Mouse (Mus musculus): ENCODE data around the gene Rps6kc1.

The Rps6kc1 gene

DNA sequence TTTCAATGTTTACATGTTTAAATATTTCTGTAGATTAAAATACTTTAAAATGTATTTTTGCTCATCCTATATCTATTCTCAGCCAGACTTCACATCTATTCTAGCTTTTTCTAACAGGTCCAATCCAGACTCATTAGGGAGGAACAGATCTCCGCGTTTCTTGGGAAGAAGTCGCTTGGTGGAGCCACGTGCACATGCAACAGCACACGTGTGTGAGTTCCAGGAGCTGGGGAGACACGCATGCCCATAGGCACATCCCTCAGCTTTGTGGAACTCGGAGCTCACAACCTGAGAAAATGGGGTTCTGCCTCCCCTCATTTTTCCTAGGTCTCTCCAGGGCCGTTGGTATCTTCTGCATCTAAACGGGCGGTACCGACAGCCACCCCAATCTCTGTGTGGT is 243.7 kb downstream of the Rps6kc1 start:
- no peak for DNase-seq (ENCODE audit: low read depth, low spot score)

DNA sequence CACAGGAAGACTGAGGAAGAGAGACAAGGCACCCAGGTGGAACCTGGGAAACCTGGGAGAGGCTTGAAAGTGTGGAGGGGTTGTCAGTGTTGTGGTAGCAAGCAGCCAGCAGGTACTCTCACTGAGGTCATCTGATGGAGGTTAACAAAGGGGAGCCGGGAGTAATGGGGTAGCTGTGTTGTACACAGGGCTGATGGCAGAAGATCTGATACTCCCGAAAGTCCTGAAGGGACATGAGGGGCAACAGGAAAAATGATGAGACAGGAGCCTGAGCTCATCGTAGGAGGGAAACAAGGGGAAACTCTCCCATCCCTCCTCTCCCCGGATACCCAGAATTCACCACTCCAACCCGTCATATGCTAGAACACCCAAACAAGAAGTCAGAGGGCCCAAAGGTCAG is 244.2 kb downstream of the Rps6kc1 start:
- DNase-seq (ENCODE audit: low read depth, low spot score) = no peak

- DNase-seq (ENCODE audit: low read depth, low spot score) = no peak
Observed at GRCm38 (mm10) chr1:190665490-190665875, 246.1 kb downstream of the Rps6kc1 start.

GRCm38 (mm10) chr1:190664767-190665489 is 246.6 kb downstream of the Rps6kc1 start:
- DNase-seq (ENCODE audit: low read depth, low spot score) = no peak

DNA sequence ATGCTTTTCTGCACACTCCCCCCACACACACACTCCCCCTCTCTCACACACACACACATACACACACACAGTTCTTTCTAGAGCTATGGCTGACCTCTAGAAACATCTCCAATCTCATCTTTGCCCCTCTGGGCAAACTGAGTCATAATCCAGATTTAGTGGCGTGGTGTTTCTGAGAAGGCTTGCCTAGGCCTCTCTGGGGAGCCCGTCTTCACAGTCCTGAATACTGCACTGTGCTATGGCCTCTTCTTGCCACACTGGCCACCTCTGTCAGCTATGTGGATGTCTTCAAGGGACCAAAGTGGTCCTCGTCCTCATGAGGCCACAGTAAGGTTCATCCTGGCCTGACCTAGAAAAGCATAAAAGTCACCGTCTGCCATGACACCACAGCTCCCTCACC is 247.6 kb downstream of the Rps6kc1 start:
- DNase-seq (ENCODE audit: low read depth, low spot score) = no peak

DNA sequence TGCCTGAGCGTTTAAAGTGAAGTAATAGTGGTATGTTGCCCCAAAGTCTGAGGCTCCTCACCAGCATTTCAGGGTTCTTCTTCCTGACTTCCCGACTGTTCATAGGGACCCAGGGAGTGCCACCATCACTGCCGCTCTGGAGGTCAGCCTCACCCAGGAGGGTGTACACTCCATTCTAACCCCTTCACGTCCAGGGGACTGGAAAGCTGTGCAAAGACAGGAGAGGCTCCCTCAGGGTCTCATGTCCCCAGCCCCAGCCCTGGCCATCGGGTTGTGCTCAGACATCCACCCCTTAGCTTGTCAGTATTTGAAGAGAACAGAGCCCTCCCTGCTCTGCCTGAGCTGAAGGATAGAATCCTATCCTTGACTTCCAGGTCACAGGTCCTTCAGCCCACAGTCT is 248.8 kb downstream of the Rps6kc1 start:
- DNase-seq (ENCODE audit: low read depth, low spot score) = no peak

DNA sequence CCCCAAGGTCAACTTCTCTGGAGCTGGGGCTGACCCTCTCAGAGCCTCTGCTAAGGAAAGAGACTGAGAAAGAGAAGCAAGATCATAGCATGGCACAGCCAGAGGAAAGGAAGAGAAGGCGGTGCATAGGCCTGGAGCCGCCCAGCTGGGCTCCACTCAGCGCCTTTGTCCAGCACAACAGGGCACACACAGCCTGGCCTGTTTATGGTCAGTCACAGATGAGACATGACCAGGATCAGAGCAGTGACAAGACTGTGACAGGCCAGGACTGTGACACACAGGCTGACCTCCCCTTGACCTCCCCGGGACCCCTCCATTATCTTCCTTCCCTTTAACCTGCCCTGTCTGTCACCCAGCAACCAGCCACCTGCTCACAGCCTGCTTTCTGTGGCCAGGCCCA is 249.8 kb downstream of the Rps6kc1 start:
- no peak for DNase-seq (ENCODE audit: low read depth, low spot score)

DNA sequence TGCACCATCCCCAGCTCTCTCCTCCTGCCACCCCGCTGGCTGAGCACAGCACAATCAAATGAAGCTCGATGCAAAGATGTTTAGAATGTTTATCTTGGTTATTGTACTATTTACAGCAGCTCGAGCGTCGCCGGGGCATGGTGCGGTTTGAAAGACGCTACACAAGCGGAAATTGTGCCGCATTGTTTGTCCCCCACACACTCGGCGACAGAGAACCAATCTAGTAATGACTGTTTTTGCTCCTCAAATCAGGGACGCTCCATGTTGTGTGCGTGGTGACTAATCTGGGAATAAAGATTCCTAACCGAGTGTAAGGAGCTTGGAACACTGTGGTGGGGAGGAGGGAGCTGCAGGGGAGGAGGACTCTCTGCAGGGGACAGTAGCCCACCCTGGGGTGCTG is 250.3 kb downstream of the Rps6kc1 start:
- no peak for DNase-seq (ENCODE audit: low read depth, low spot score)

DNA sequence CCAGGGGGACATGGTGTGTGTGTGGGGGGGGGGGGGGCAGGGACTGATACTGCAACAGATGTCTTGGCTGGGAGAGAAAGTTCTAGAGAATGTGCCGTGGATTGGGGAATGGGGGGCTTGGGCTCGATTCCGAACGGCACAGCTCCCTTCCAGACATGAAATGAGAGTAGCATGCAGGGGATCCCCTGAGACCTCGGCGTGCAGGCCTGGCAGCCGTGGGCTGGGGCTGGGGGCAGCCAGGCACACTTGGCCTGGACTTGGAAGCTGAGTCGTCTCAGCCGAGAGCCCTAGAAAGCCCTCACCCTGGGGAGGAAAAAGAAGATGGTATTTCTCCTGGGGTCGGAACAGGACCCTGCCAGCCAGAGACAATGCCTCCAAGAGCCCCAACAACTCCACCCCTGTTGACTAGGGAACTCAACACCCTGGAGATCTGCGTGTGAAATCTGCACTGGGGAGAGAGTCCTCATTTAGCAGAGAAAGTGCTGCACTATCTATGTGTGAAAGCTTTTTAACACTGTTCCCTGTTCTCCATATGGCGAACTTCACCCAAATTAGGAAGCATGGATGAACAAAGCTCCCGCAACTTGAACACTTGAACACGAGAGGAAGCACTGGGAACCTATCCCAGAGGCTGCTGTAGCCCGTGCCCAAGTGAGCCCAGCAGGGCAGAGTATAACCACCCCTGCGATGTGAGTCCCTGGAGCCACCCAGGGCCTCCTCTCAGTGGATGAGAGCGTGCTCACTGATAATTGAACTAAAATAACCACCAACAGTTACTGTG is 251.7 kb downstream of the Rps6kc1 start:
- DNase-seq (ENCODE audit: low read depth, low spot score) = no peak

DNA sequence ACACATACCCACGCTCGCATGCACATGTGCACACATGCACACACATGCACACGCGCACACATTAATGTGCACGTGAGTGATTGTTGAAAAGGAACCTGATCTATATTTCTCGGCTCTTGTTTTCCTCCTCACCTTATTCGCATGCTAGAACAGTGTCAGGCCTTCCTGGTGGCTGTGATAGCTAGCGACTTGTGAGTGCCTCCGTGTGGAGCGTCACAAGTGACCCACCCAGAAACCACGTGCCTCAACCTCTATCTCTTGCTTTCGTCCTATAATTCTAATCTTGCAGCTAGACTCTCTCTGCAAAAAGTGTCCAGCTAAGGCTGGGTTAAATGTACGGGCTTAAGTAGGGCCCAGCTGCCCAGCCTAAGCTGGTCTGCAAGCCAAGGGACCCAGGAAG is 253.3 kb downstream of the Rps6kc1 start:
- no peak for DNase-seq (ENCODE audit: low read depth, low spot score)

DNA sequence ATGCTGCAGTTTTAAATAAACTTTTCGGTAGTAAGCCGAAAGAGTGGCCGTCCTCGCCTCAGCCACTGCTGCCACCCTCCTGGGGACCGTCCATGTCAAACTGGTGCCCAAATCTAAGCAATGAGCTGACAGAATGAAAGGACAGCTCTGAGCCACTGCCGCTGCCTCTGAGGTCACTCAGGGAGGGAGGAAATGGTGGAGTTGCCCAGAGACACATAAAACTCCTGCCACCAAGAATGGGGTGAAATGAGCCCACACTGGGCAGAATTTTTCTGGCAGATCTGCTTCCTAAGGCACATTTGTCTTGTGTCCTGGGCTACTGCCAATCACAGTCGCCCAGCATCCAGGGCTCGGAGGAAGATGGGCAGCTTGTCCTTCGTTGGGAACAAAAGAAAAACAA is 255.5 kb downstream of the Rps6kc1 start:
- no peak for DNase-seq (ENCODE audit: low read depth, low spot score)

- DNase-seq (ENCODE audit: low read depth, low spot score) = no peak
Observed at GRCm38 (mm10) chr1:190655651-190656050, 255.9 kb downstream of the Rps6kc1 start.

- no peak for DNase-seq (ENCODE audit: low read depth, low spot score)
Observed at GRCm38 (mm10) chr1:190655081-190655480, 256.5 kb downstream of the Rps6kc1 start.

DNA sequence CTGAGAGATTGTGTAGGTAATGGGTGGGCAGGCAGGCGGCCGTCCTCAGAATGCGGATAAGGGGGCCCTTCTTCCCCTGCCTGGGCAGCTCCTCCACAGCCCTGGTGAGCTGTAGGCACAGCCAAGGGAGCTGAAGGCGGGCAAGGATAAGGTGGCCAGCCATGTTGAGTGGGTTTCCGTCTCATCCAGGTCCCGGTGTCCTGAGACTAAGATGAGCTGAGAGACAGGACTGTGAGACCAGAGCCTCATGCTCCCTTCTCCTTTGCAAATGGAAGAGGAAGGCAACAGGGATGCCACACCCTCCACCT is 256.9 kb downstream of the Rps6kc1 start:
- no peak for DNase-seq (ENCODE audit: low read depth, low spot score)

DNA sequence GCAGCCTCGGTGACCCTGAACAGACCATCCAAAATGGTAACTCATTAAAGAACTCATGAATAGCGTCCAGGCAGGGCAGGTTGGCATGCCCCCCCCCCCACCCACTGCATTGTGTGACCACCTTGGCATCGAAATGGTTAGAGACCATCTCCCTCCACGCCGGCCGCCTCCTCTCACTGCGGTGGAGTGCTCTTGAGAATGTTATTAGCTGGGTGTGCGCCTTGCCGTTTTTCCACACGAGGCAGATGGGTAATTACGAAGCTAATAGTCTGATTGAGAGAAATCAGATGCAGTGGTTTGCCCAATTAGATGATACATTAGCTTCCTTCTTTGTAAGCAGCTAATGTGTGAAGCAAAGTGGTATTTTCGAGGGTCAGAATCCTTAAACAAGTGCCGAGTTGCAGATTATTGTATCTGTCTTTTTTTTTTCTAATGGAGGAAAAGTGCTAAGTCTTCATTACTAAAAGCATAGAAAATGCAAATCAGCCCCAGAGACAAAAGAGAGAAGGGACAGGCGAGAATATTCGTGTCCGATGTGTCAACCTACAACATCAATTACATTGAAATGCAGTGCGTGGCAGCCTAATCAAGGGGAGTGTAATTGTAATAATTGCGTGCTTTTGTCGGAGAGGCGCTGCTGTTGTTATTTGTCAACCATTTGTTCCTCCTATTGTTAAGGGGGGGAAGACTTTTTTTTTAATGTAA is 257.4 kb downstream of the Rps6kc1 start:
- DNase-seq (ENCODE audit: low read depth, low spot score) = no peak

GRCm38 (mm10) chr1:190653081-190653480 is 258.5 kb downstream of the Rps6kc1 start:
- no peak for DNase-seq (ENCODE audit: low read depth, low spot score)

Data from embryo, embryonic 11.5 days (tissue).